In the genomic region with DNA sequence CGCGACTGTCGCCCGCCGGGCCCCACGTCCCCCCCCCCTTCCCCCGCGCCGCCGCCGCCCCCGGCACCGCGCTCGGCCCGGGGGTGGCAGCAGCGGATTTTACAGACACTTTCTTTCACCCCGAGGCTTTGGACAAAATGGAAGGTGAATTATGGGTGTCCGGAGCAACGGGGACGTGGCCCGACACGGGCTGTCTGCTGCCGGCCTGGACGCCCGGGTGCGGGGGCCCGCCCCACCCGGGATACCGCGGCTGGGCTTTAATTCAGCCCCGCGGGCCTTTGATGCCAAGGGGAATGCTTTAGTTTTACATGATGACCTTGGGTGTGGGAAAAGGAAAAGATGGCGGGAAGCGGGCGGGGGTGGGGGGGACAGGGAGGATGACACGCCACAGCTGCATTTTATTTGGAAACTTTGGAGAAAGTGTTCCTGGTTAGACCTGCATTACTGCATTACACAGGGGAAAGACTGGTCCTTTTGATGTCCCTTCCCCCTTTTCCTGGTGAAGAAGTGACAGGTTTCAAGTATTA, we compare ENCODE assay signal across 8 mouse cellular contexts. TPM values are rescaled to one million over a fixed set of nuclear protein-coding genes. Genes with fewer than 3 reads are reported as not detected.
DNase-seq lines count a peak whose midpoint lies in the region; ATAC-seq lines count a peak whose summit lies in the region.

No protein-coding gene starts in this region.

- peaks cover 4% of the 10 kb centered on the region; the same call in 1 of the 2 replicates for H3K9me3 ChIP-seq in heart, embryonic 10.5 days
- no peaks in the 10 kb centered on the region for H3K9me3 ChIP-seq in liver, embryonic 16.5 days (replicated peaks; ENCODE audit: control insufficient read depth, low read length)

- intact Hi-C loops in heart, postnatal 10 days (cut with DNase I) = loop anchor here (5.0 kb wide), 3 partner anchors 45 to 130 kb away; no protein-coding TSS in a partner anchor

- peak overlapping the region; percentile 96 for H3K27ac ChIP-seq in heart, embryonic 10.5 days
- peak overlapping the region; percentile 88 for H3K27ac ChIP-seq in liver, embryonic 16.5 days (ENCODE audit: low read length)

- peak overlapping the region; percentile 76 for H3K4me2 ChIP-seq in liver, embryonic 16.5 days (ENCODE audit: low read depth, low read length)

- peaks cover 18% of the 10 kb centered on the region; the same call in 1 of the 2 replicates for H3K27me3 ChIP-seq in heart, embryonic 10.5 days (ENCODE audit: insufficient read depth, poor library complexity, severe bottlenecking)
- H3K27me3 ChIP-seq in liver, embryonic 16.5 days (ENCODE audit: control insufficient read depth, insufficient read depth, low read depth, low read length) = no peaks in the 10 kb centered on the region

- H3K36me3 ChIP-seq in heart, embryonic 10.5 days = peaks cover 21% of the 10 kb centered on the region
- peaks cover 3% of the 10 kb centered on the region for H3K36me3 ChIP-seq in liver, embryonic 16.5 days (ENCODE audit: control insufficient read depth, insufficient read depth)

- no peak for DNase-seq in heart, embryonic 10.5 days (ENCODE audit: low spot score)
- DNase-seq in heart, adult 8-10 months (ENCODE audit: low spot score) = no peak
- peak; percentile 12 for DNase-seq in 3T3-L1 (ENCODE audit: low read depth, low spot score)
- DNase-seq in brain, adult 2 months (ENCODE audit: low read depth, low spot score) = peak; percentile 3
- peak; percentile 17 to 29 for DNase-seq in heart, postnatal 10 days
- DNase-seq in yolk sac, embryonic 10.5 days (ENCODE audit: low spot score) = peak; percentile 10
- no peak for DNase-seq in layer of hippocampus, adult 9-10 months (ENCODE audit: low spot score)

- 25% methylated on average over 21 of the region's 37 CpGs for WGBS in heart, embryonic 10.5 days
- 16% methylated on average over 20 of the region's 37 CpGs for WGBS in liver, embryonic 16.5 days (ENCODE audit: insufficient replicate concordance)

- peak overlapping the region; percentile 86 for H3K9ac ChIP-seq in liver, embryonic 16.5 days (ENCODE audit: low read depth, low read length)

- no peak for ATAC-seq in liver, embryonic 16.5 days (ENCODE audit: low read depth)

- peak overlapping the region; percentile 78 for H3K4me3 ChIP-seq in heart, embryonic 10.5 days
- H3K4me3 ChIP-seq in liver, embryonic 16.5 days (ENCODE audit: low read depth, low read length) = peak overlapping the region; percentile 80

- H3K4me1 ChIP-seq in heart, embryonic 10.5 days = no peaks in the 10 kb centered on the region
- H3K4me1 ChIP-seq in liver, embryonic 16.5 days (ENCODE audit: control insufficient read depth, low read depth, low read length) = peaks cover 3% of the 10 kb centered on the region

RNA-seq across cellular contexts. Expression of a gene that starts 1.3 kb away (rescaled TPM):
- 239 and 351 TPM in 2 replicates for polyA plus RNA-seq in heart, embryonic 10.5 days (2016; fragmentation: Nextera tagmentation; extraction: Ambion mirVana)
- 10 to 100 TPM; 56.9 to 90.2 (median 62.2) TPM for total RNA-seq in heart, adult 8-10 months (2022)
- 100 to 1,000 TPM; 110 TPM for total RNA-seq in heart, postnatal 10 days (2021)
- 148 and 173 TPM in 2 replicates for polyA plus RNA-seq in liver, embryonic 16.5 days (2015; fragmentation: Nextera tagmentation; extraction: Ambion mirVana)

Comparison
In these comparisons a context has a peak if more than half of its experiments do, and no peak if none do; other contexts are left out.
1. DNase-seq: peak in 3T3-L1 (single experiment), brain, adult 2 months (single experiment), heart, postnatal 10 days (2 of 2) and yolk sac, embryonic 10.5 days (single experiment); none in heart, embryonic 10.5 days (single experiment), heart, adult 8-10 months (single experiment) and layer of hippocampus, adult 9-10 months (single experiment).